Mouse (Mus musculus) left cerebral cortex, postnatal 4 days (tissue): ENCODE results near the gene Fbxw21. TPM values are rescaled to one million over a fixed set of nuclear protein-coding genes. Genes with fewer than 3 reads are reported as not detected.
"Not testable (repeated sequence)": the region's sequence is repeated elsewhere in the genome, so short reads cannot be mapped to it uniquely, and the experiment has no call there.

Experiments used
- DNase-seq: peaks from one replicate; pipeline ENCODE4 v3.0.0-alpha.2; 2022
- intact Hi-C: fragments of 180-260 bp; cut with DNase I; formaldehyde crosslinking; loops from one replicate; pipeline ENCODE4 v1.15.1; 2025
- total RNA-seq, 2 experiments: library from RNA; stranded (reverse); gene quantifications; 2 replicates each; pipeline ENCODE4 v1.2.3; 2021

Fbxw21 gene
- total RNA-seq = not detected

DNA sequence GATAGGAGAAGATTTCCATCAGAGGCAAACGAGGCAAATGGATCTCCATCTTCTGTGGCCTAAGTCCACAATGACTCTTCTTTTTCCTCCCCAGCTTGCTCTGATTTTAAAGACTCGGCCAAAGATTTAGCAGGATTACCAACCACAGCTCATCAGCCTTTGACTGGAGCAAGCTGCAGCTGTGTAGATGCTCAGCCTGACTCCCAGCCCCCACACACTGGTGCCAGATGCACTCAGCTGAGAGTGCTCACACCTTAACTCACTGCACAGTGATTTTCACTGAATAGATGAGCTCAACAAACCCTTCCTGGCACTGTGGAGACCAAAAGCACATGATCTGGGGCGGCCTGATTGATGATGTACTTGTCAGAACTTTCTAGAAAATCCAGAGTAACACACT, at the start of gene Fbxw21:
TSS of gene Fbxw21 (minus strand) at position 101 of the 400 bp plus-strand sequence.
- no peak for DNase-seq
- intact Hi-C loops = no loop called here

DNA sequence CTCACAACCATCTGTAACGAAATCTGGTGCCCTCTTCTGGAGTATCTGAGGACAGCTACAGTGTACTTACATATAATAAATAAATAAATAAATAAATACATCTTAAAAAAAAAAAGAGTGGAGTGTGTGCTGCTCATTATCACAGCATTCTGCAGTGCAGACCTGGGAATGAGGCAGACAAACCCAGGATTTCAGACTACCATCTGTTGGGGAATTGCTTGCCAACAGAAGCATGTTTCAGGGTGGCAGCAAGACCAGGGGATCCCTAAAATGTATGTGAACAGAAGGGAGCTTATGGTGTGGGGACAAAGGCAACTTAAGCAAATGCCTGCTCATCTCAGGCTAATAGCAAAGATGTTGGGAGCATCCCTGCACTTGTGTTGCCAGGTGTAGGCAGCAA, 39.5 kb upstream of the Fbxw21 start:
- DNase-seq, intact Hi-C loops: not testable (repeated sequence)

- intact Hi-C loops = no loop called here
- DNase-seq = no peak
These were observed 38.5 kb upstream of the Fbxw21 start for GRCm38 (mm10) chr9:109200349-109200748.

DNA sequence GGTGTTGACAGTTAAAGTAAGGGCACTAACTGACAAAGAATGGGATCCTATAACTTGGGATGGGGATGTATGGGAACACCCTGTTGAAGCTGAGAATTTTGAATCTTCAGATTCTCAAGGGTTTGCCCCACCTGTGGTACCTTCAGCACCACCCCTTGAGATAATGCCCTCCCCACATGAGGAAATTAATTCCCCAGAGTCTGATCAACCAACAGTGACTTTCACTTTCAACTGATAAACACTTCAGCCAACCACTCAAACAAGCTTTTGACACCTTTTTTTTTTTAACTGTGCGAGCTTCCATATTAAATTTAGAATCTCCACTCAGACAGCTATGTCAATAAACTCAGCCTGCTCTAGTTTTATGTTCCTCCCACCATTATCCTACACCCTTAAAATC, 37.5 kb upstream of the Fbxw21 start:
- intact Hi-C loops = no loop called here
- no peak for DNase-seq

DNA sequence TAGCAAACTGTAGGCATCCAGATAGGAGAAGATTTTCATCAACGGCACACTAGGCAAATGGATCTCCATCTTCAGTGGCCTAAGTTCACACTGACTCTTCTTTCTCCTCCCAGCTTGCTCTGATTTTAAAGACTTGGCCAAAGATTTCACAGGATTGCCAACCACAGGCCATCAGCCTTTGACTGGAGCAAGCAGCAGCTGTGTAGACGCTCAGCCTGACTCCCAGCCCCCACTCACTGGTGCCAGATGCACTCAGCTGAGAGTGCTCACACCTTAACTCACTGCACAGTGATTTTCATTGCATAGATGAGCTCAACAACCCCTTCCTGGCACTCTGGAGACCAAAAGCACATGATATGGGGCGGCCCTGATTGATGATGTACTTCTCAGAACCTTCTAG, 34.0 kb upstream of the Fbxw21 start, which contains the start of gene Fbxw13:
TSS of gene Fbxw13 (minus strand) at position 101 of the 400 bp plus-strand sequence.
- intact Hi-C loops, DNase-seq: not testable (repeated sequence)

GRCm38 (mm10) chr9:109177208-109177607, 15.4 kb upstream of the Fbxw21 start:
- no peak for DNase-seq
- intact Hi-C loops = no loop called here

DNA sequence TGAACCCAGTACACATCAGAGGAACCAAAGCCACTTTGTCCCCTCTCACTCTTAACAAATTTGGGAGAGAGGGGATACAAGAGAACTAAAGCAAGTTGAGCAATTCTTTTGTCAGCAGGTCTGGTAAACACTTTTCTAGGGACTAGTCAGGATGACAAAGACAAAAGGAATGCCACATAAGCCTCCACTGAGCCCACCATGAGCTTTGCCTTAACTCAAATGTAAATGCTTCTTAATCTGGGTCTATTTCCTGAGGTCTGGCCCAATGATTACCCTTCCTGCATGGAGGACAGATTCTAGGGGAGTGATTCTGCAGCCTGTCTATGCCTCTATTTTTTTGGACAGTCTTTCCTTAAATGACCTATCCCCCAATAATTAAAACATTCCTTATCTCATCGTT, 14.5 kb upstream of the Fbxw21 start:
- intact Hi-C loops = no loop called here
- DNase-seq = no peak

- no peak for DNase-seq
- intact Hi-C loops = no loop called here
These were observed 5.5 kb upstream of the Fbxw21 start for GRCm38 (mm10) chr9:109167316-109167715.

DNA sequence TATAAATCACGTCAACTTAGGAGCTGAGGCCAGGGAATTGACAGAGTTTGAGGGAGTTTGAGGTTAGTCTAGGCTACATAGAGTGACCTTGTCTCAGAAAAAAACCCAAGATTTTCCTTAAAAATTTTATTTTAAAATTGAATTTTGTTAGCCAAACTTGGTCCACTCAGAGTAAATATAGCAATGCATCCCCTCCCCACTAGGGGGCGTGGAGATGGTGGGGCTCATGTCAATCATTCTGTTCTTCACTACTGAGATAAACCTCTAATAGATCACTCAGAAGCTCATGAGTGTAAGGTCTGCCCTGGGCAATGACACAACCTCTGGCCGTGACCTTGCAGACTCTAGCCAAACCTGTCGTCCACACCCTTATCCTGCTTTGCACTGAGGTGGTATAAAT, 21.4 kb downstream of the Fbxw21 start:
- DNase-seq, intact Hi-C loops: not testable (repeated sequence)

GRCm38 (mm10) chr9:109130076-109130475, 31.8 kb downstream of the Fbxw21 start:
- DNase-seq = no peak
- intact Hi-C loops = no loop called here

DNA sequence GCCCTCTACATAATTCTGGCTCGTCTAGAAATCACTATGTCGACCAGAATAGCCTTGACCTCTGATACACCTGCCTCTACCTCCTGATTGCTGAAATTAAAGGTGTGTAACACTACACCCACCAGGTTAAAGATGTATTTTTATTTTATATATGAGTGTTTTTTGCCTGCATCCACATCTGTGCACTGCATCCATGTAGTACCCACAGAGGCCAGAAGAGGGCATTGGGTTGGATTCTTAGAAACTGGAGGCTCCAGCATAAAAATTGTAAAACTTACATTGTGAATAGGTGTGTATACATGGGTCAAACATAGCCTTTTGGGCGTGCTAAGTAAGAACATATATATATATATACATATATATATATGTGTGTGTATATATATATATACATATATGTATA, 33.6 kb downstream of the Fbxw21 start:
- peak; percentile 39 for DNase-seq
- intact Hi-C loops = no loop called here

DNA sequence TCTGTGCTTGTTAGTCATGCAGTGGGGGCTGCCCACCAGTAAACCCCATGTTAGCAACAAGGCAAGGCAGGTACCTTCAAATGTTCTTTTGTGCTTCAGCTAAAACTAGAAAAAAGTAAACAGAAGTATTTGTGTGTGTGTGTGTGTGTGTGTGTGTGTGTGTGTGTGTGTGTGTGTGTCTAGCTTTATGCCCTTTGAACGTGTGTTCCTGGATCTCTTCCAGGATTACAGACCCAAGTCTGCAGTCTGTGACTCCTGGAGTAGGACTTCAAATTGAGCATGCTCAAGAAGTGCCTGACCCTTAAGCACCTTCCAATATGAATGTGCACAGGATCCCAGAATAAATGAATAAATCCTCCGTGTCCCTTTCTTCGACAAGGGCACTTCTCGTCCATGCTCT, 34.8 kb downstream of the Fbxw21 start:
- intact Hi-C loops = no loop called here
- no peak for DNase-seq

DNA sequence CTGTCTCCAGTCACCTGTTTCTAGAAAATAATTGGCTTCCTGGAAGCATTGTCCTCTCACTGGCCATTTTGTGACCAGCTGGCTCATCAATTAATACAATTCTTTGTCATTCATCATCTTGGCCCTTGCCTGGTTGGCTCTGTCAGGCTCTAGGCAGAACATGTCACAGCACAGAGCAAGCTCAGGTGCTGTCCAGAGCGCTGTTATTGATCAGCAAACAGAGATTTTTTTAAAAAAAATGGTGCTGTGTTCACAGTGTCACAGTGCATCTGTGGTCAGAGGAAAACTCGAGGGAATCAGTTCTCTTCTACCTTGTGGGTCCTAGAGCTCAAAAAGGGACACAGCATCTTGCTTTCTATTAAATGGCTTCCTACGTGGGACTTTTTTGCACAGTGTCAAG, 36.4 kb downstream of the Fbxw21 start:
- DNase-seq = no peak
- intact Hi-C loops = no loop called here

DNA sequence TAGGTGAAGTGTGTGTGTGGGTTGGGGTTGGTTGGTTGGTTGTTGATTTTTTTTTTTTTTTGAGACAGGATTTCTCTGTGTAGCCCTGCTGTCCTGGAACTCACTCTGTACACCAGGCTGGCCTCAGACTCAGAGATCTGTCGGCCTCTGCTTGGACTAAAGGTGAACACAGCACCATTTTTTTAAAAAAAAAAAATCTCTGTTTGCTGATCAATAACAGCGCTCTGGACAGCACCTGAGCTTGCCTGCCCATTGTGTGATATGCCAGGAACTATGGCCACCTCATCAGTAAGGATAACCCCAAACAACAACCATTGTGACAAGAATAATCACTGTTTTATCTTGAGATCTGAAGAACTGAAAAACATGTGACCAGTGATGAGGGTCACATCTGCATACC, 36.8 kb downstream of the Fbxw21 start:
- DNase-seq = no peak
- intact Hi-C loops = no loop called here

- intact Hi-C loops = loop anchor here (5.0 kb wide), 1 partner anchor 37 kb away; no protein-coding TSS in a partner anchor
- DNase-seq = no peak
These were observed 37.7 kb downstream of the Fbxw21 start for GRCm38 (mm10) chr9:109124164-109124563.

DNA sequence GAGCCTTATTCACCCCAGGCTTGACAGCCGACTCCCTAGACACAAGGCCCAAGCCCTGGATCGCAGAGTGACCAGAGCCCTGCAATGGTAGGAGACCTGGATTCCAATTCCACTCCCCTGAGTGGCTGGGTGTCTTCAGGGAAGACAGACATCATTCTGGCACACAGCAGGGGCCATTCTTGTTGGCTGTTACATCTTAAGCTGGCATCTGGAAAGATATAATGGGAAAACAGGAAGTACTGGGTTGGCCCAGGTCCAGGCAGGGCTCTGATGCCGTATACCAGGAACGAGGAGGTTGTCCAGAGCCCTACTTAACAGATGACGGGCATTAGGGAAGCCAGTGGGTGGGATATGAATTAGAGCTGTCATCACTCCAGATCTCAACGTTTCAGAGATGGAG, 38.6 kb downstream of the Fbxw21 start:
- peak; percentile 41 for DNase-seq

GRCm38 (mm10) chr9:109122553-109123085, 39.2 kb downstream of the Fbxw21 start:
- intact Hi-C loops = loop anchor here (5.0 kb wide), 1 partner anchor 35 kb away; no protein-coding TSS in a partner anchor
- no peak for DNase-seq

More for the DNA sequence above, 38.6 kb downstream of the Fbxw21 start:
- intact Hi-C loops = loop anchor here (5.0 kb wide), 1 partner anchor 36 kb away; no protein-coding TSS in a partner anchor

DNA sequence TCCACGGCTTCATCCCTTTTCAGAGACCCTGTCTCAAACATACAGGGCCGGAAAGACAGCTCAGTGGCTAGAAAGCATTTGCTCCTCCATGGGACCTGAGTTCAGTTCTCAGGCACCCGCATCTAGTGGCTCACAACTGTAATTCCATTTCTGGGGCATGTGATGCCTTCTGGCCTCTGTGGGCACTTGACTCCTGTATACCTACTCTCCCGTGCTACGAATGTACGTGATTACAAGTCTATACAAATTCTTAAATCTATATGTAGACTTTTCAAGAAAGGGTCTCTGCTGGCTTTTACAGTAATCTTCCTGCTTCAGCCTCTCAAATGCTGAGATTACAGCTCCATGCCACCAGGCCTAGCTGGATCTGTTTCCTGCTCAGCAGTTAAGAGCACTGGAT, 40.9 kb downstream of the Fbxw21 start:
- no peak for DNase-seq
- intact Hi-C loops = loop anchor here (5.0 kb wide), 1 partner anchor 34 kb away; no protein-coding TSS in a partner anchor

DNA sequence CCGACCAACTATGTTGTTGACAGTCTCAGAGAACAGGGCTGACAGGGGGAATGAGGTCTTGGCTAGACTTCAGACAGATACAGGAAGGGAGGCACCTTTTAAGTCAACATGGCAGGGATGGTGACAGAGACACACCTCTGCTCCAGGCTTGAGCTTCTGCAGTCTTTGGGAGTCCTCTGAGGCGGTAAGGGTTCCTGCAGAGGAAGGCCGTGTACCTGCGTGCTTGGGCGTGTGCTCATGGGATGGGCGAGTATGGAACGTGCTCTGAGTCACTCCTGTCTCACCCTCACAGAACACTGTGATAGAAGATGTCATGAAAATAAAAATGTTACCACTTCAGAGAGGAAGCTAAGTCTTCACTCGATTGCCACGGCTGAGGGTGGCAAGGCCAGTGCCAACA, 42.3 kb downstream of the Fbxw21 start:
- intact Hi-C loops = no loop called here
- DNase-seq = no peak

GRCm38 (mm10) chr9:109118106-109118505, 43.7 kb downstream of the Fbxw21 start:
- no peak for DNase-seq
- intact Hi-C loops = no loop called here

DNA sequence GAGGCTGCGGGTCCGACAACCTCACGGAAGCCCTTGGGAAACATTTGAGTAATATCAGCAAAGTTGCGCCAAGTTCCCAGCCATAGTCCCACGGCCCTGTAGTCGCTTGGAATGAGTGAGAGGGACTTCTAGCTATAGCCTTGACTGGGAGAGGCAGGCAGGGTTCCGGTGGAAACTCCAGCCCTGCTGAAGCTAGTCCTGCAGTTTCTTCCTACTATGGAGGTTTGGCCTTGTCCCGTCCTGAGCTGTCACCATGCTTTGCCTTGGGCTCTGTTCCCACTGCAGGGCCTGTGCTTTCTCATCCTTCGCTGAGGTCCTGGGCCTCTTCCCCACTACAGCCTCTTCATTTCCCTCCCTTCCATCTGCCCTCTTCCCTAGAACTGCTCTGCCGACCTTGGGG, 45.6 kb downstream of the Fbxw21 start:
- intact Hi-C loops = no loop called here
- DNase-seq = no peak

GRCm38 (mm10) chr9:109114871-109115270, 47.0 kb downstream of the Fbxw21 start:
- no peak for DNase-seq
- intact Hi-C loops = no loop called here

GRCm38 (mm10) chr9:109114276-109114675, 47.6 kb downstream of the Fbxw21 start:
- intact Hi-C loops = no loop called here
- DNase-seq = no peak
